Mouse (Mus musculus) thymus, postnatal 36 days (tissue): Measurements from ENCODE around the gene Erlin1.
A peak's percentile ranks its signal among the peaks of the same experiment; 100 is the strongest.

Source experiments
- DNase-seq, 2 experiments: peaks; one replicate each; pipeline ENCODE4 v3.0.0; 2022; ENCODE audit warnings: mixed read lengths in 2 of 2

Erlin1 gene

DNA sequence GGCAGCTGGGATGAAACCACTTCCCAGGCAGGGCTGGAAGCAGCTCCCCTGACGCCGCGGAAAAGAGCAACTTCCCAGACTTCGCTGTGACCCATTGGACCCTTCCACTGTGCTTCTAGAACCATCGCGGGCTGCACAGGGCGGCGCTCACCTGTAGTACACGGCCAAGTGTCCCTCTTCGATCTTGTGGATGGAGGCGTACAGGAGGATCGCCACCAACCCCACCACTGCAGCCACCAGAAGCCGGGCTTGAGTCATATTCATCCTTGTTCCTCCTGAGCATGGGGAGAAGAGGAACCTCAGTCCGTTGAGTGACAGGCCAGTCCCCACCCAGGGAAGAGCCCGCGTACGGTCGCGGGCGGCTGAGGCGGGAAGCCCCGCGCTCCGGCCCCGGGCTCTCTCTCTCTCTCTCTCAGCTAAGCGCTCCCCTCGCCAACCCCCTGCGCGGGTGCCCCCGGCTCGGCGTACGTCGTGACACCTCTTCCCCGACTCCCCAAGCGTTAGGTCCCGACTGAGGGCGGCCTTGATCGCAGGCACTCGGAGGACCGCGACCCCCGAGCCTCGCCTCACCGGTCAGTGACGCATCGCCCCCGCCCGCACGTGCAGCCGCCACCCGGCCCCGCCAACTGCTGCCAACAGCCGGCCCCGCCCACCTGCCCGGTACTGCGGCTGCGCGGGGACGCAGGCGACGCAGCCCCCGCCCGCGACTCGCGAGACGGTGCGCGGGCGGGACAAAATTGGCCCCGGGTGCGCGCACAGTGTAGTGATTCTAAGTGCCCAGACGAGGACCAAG, at the start of gene Erlin1:
Erlin1 (minus strand) TSS at position 665 of the 793 bp plus-strand sequence.
- DNase-seq: peak; percentile 88 to 90

DNA sequence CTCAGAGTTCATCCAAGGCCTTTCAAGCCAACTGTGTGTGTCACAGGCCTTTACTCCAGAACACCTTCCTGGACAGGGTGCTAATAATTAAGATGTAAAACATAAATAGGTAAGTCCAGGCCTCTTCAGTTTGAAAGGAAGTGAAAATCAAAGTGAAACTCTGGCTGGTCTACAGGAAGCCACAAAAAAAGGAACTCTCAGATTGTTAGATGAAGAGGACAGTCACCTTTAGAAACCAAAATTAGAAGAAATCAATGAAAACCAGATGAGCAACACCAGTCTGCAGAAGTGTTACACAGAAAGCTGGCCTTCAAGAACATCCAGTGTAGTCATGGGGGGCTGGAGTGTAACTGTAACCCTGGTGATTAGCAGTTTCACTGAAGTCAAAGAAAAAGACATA, 48.2 kb upstream of the Erlin1 start:
- no peak for DNase-seq

DNA sequence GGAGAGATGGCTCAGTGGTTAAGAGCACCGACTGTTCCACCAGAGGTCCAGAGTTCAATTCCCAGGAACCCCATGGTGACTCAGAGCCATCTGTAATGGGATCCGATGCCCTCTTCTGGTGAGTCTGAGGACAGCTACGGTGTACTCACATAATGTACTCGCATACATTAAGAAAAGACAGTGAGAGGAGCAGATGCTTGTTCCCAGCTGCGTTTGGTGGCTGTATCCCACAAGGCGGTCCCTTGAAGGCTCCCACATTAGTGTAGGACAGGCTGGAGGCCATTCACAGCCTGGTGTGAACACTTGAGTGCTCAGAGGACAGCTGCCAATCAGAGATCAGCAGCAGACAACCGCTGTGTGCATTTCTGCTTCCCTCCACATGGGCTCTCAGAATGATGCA, 42.1 kb upstream of the Erlin1 start:
- DNase-seq: no peak

DNA sequence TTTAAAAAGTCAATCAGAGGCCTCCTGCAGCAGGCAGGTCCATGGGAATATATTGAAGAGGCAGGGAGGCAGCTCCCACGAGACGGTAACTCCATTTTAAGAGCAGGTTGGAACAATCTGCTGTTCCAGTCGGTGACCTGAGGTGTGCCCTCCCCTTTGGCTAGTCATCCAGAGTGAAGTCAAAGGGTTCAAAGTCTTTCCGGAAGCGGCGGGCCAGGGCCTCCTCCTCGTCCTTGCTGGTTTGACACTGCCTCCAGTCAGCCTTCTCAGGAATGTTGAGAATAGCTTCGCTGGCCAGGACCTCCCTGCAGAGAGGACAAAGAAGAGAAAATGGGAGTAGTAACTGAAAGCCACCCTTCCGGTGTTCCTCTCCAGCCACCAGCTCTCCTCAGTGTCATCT, 40.8 kb upstream of the Erlin1 start:
- no peak for DNase-seq

DNA sequence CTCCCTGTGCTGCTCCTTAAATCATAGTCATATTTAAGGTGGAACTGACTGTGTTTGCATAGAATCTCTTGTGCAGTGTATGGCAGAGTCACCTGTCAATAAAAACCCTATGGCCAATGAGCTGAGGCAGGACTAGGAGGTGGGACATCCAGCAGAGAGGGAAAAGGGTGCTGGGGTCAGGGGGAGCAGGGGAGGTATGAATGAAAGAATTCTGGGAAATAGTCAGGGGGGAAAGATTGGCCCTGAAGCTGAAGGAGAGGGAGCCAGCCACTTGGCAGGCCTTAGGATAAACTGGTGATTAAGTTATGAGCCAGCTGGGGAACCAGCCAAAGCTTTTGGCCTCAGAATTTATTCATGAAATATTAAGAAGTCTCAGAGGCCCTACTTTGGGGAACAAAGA, 39.4 kb upstream of the Erlin1 start:
- DNase-seq: no peak

DNA sequence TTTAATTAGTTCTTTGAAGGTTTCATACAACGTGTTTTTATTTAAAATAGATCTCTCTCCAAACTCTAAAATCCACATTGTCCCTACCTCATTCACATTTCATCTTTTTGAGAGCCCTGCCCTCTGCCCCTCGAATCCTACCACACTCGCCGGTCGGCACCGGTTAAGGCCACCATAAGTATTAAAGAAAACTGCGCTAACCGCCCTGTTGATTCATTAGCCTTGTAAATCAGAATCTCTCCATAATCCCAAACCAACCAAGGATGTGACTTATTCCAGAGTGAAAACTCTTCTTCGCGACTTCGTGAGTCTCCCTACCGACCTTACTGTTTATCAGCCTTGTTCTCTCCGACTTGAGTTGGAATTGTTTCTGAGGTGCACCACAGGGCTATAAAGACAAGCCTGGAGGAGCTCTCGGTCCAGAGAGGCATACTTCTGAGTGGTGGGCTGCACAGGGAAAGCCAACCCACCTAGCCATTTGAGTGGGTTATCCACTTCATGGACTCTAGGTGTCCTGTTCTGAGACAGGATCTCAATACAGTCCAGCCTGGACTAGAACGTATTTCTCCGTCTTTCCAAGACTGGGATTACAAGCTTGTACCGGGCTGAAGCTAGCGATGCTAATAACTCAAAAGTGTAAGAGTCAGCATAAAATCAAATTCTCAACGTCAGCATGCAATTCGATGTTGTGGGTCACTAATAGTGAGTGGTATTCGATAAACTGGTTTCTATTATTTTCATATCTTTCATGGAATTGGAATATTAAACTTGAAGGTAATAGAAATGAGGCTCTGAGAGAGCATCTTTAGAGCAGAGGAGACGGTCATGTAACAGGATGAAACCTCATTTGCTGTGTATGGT, 38.3 kb upstream of the Erlin1 start:
- DNase-seq: no peak

DNA sequence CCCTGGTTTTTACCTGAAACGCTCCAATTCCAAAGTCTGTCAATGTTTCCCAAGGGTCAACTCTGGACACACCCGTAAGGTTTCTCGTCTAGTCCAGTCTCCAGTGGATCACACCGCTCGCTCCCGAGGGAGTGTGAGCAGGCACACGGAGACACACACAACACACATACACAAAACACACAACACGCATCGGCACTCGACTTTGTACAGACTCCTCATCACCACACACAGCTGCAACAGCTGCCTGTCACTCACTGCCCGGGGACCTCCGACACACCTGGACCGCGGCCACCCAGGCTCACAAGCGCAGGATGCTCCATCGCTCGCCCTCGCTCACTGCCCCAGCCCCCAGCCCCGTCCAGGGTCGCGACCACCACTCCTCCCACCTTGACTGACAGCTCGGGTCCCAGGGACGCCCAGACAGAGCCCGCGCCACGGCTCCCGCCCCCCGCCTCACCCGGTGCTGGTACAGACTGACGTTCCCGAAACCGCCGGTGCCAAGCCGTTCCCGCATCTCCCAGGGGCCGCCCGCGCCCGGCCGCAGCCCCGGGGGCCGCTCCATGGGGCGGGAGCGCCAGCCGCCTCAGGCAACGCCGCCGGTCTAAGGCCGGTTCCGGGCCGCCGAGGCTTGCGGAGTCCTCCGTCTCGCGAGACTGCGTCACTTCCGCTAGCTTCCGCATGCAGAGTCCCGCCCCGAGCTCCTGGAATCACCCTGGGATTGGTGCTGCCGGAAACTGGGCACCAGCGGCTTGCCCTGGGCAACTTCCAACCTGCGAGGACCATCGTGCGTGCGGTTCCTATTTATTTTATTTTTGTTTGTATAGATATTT, 37.5 kb upstream of the Erlin1 start, which contains the start of gene Chuk:
Chuk (minus strand) TSS at position 650 of the 830 bp plus-strand sequence.
- peak; percentile 92 to 94 for DNase-seq

DNA sequence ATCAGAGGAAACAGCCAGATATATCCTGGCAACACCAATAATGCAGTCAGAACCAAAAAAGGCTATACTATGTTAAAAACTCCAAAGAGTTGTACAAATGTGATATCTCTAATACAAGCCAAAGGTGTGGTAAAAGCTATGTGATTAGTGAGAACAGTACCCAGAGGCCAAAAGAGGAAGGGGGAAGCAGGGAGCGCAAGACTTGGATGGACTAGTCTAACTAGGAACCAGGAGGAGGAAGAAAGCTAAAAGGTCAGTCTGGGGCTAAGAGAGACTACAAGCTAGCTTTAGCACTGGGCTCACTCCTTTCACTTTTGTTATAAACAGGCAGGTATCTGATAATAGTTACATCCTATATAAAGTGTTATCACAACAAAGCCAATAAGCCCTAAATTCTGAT, 34.8 kb upstream of the Erlin1 start:
- no peak for DNase-seq

DNA sequence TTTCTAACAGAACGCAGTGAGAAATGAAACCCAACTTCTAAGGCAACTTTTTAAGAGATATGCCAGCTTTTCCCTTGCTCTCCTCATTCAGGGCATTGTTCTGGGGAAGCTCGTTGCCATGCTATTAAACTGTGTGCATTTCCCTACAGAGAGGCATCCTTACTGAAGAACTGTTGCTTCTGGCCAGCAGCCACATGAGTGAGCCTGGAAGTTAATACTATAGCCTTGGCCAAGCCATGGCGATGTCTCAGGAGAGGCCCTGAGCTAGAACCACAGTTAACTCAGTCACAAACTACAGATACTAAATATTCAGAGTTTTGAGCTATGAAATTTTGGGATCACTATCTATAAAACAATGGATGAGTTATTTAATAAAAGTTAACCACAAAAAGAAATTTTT, 33.4 kb upstream of the Erlin1 start:
- DNase-seq: no peak

DNA sequence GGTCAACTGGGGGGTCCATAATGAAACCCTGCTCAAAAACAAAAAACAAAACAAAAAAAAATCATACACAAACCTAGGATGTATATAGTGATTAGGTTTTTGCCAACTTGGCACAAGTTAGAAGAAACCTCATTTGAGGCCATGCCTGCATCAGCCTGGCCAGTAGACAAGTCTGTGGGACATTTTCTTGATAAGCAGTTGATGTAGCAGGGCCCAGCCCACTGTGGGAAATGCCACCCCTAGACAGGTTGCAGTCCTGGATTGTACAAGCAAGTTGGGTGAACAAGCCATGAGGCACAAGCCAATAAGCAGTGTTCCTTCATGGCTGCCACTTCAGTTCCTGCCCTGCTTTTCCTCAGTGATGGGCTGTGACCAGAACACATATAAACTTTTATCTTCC, 31.3 kb upstream of the Erlin1 start:
- no peak for DNase-seq

DNA sequence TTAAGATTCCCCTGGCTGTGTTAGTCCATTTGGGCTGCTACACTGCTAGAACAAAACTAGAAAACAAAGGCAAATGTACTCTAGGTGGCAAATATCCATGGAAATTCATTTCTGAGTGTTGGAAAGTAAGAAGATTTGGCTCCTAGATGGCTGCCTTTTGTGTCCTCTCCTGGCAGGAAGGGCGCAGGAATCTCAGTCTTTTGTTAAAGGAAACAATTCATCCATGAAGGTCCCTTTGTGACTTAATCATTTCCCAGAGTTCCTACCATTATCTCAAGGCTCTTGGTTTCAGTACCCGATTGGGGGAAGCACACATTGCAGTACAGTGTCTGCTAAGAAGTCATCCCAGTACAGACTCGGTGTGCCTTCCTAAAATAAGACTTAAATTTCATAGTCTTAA, 16.7 kb upstream of the Erlin1 start:
- DNase-seq: no peak

DNA sequence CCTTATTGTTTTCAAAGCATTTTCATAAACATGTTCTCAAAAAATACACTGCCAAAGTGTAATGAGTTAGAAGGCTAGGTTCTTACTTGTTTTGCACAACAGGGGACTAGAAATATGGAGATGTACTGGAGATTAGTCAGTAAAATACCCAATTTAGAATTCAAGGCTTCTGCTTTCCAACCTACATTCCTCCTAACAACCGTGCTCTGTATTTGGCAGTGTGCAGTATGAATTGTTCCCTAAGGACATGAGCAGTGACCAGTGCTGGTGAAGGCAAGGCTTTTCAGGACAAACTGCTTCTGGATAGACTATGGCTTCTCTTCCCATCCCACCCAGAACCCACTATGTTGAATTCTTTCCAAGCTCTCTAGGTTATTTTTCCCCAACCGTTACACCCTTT, 11.3 kb upstream of the Erlin1 start:
- DNase-seq: no peak

DNA sequence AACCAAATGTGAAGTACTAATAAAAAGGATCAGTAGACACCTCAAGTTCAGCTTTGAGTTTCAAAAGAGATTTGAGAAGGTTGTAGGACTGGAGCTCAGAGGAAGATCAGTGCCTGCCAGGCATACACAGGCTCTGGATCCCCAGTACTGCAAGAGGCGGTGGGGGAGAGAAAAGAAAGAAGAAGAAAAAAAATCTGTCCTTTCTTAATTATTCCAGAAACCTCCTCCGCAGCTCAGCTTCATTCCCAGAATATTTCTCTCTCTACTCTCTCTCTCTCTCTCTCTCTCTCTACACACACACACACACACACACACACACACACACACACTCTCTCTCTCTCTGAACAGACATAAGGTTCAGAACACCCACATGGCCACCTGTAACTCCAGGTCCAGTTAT, 10.4 kb upstream of the Erlin1 start:
- no peak for DNase-seq

DNA sequence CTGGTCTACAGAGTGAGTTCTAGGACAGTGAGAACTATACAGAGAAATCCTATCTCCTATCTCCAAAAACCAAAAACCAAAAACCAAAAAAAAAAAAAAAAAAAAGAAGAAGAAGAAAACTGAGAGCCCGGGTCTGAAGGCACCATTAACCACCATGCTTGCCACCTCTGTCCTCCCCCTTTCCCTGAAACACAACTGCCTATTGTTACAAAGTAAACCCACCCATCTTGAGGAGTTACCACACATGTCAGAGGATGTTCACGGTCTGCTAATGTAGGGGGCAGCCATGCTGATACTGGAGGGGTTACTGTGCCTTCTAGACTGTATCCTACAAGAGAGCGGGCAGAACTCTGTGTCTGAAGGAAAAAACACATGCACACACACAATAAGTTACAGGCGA, 7.4 kb upstream of the Erlin1 start:
- DNase-seq: no peak

DNA sequence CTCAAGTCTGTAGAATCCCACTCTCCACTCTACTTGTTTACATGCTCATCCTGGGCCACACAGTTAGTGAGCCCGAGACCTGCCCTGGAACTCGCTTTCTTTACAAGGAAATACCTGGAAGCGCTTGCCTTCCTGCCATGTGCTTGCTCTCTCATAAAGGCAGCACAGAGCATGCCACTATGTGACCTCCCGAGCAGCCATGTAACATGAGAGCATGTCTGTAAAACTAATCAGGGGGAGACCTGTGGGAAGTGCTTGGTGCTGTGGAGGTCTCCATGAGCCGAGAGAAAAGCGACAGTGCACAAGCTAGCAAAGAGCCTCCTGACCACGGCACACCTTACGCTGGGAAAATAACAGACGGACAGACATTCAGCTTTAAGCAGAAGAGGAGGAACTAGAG, 6.9 kb upstream of the Erlin1 start:
- DNase-seq: no peak

DNA sequence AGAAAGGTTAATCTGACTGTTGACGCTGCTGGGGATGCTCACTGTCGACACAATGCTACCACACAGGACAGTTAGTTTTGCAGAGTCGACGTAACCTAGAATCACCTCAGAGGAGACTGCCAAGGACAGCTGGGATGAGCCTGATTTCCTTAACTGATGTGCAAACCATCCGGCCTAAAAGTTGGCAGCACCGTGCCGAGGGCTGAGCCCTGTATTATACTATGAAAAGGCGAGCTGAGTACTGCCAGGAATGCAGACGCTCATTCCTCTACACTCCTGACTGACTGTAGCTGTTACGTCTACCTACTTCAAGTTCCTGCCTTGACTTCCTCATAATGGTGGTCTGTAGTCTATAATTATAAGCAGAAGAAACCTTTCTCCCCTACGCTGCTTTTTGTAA, 5.4 kb upstream of the Erlin1 start:
- no peak for DNase-seq

DNA sequence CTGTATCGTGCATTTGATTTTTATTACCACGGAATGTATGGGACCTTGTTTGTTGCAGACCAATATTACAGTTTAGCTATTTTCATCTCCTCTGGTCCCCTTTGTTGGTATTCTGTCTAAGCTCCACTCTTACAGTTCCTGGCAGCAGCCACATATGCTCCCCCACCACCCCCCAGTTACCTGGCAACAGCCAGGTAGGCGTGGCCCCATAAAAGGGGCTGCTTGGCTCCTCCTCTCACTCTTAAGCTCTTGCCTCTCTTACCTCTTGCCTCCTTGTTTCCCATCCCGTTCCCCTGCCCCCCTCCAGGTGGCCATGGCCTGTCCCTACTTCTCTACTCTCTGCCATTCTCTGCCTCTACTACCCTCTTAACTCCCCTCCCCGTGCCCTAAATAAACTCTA, 1.6 kb upstream of the Erlin1 start:
- peak; percentile 3 to 9 for DNase-seq

DNA sequence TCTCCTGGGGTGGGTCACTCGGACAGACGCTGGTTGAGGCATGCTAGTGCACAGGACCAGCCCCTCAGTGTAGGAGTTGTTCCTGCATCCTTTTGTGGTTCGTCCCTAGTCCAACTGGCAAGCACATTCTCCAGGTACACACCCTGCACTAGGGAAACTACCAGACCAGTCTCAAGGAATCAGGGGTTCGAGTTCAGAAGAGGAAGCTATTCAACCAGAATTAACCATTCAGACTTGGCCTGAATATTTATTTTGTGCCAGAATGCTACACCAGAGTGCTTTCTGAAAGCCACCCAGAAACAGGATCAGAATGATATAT, 288 bp upstream of the Erlin1 start:
- no peak for DNase-seq

DNA sequence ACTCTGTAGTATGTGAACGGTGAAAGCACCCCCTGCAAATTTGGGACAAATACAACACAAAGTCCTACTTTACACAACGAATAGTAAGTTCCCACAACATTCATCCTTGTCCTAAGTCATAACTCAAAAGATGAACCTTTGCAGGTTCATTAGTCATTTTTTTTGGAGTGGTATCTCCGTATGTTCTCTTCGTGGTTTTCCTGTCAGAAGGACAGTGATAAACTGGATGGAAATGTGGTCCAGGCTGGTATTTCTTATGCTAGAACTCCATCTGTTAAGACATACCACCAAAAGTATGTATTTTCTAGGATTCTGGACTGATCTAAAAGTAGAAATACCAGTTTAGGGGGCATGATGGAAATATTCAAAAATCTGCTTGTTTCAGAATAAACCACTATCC, 1.4 kb downstream of the Erlin1 start:
- no peak for DNase-seq

DNA sequence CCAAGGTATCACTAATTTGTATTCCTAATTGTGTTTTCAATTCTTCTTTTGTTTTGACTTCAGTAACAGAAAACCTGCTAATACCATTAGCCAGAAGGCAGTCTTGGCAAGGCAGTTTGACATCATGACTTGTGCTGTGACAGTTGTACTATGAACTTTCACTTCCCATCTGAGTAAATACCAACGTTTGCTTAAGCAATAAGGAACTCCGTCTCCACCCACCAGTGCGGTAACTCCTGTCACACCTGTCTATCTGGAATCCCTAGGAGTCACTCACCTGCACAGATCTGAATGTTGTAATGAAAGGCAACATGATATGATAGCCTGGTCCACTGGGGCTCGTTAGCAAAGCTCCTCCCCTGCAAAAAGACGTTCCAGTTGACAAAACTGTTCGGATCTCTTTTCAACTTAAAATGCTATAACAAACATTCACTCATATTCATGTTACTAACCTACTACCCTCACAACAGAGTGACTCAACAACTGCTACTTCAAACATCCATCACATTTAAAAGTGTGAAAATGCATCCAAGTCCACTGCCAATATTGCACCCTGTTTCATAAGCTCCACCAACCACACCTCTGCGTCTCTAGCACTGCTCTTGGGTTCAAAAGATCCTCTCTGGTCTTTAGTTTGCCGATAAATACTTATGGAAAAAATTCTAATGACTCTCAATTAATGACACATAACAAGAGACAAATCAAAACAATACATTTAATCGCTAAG, 2.1 kb downstream of the Erlin1 start:
- DNase-seq: no peak

DNA sequence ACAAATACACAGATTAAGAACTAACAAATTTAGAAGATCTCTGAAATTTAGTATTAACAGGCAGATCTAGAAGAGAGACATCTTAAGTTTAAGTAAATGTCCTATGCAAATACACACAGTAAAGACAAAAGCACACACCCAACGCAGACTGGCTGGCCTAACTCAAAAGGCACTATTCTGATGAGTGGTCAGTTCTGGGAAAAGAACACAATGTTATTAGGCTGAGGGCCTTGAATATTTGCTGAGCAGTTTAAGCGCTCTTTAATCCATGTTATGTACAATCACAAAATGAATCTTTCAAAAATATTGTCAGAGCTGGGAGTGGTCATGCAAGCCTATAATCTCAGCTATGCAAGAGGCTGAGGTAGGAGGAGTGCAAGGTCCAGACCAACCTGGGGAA, 4.9 kb downstream of the Erlin1 start:
- no peak for DNase-seq

DNA sequence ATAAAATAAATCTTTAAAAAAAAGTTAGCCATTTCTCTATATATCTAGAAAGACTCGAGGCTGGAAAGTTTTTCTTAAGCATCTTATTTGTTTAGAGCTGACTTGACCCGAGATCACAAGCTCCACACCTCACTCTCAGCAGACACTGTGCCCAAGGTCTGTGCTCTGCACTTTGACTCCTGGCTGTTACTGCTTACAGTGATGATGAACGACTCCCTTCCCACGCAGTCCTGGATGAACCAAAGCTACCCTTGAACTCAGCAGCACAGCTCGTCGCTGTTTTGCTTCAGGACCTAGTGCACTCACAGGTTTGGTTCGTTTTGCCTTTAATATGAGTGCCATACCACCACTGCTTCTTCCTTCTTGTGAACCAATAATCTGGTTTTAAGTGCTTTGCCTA, 5.8 kb downstream of the Erlin1 start:
- no peak for DNase-seq

DNA sequence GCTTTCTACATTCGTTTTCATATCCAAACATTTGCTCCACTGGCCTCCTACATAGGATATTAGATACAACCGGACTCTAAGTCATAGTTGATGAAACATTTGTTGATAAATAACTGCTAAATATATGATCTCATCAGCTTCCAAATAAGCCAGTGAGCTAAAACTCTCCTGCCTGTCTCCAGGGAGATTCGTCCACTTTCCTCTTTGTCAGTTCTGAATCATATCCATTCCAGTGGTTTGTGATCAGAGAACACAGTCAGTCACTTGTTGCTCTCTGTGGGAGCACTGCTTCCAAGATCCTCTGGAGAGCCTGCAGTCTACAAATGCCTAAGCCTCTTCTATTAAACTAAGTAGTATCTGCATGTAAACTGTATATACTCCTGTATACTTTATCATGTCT, 9.4 kb downstream of the Erlin1 start:
- no peak for DNase-seq
